18 mouse cellular contexts compared by ENCODE assay signal in genomic region chr16:33188076-33188475, GRCm38 (mm10). TPM values are rescaled to one million over a fixed set of nuclear protein-coding genes. Genes with fewer than 3 reads are reported as not detected.
DNase-seq lines count a peak whose midpoint lies in the region; ATAC-seq lines count a peak whose summit lies in the region.
"Had no signal": no experiment of that assay in that cellular context is flagged by ENCODE, and none has a peak within 500 bp of the region (broad histone marks: within the 10 kb centered on the region; RNA-seq: fewer than 3 reads in every experiment).

No protein-coding gene starts in this region.

- H3K4me3 ChIP-seq in heart, embryonic 13.5 days: no peak overlapping the region
- H3K4me3 ChIP-seq in lung, embryonic 15.5 days: no peak overlapping the region
- no peak overlapping the region for H3K4me3 ChIP-seq in midbrain, embryonic 13.5 days (replicated peaks)
- H3K4me3 ChIP-seq: heart, embryonic 15.5 days; left cerebral cortex, adult 2 months; limb, embryonic 12.5 days had no signal

- H3K9ac ChIP-seq in heart, embryonic 13.5 days: no peak overlapping the region
- H3K9ac ChIP-seq in lung, embryonic 15.5 days: no peak overlapping the region
- H3K9ac ChIP-seq in midbrain, embryonic 13.5 days (replicated peaks): no peak overlapping the region
- H3K9ac ChIP-seq: heart, embryonic 15.5 days; limb, embryonic 12.5 days had no signal

- peaks cover 3% of the 10 kb centered on the region; the same call in 1 of the 2 replicates for H3K36me3 ChIP-seq in heart, embryonic 13.5 days
- H3K36me3 ChIP-seq in lung, embryonic 15.5 days: no peaks in the 10 kb centered on the region
- no peaks in the 10 kb centered on the region for H3K36me3 ChIP-seq in midbrain, embryonic 13.5 days
- H3K36me3 ChIP-seq: heart, embryonic 15.5 days had no signal

- peak overlapping the region; percentile 0; the same call in 1 of the 2 replicates for H3K4me2 ChIP-seq in heart, embryonic 13.5 days
- no peak overlapping the region for H3K4me2 ChIP-seq in lung, embryonic 15.5 days
- H3K4me2 ChIP-seq in midbrain, embryonic 13.5 days (replicated peaks): 0 out of 2 replicates have a peak overlapping the region, but pooled peaks have one; percentile 9

- no peak for ATAC-seq in heart, embryonic 13.5 days (ENCODE audit: extremely low read depth, insufficient number of reproducible peaks, low FRiP score, low TSS enrichment)
- no peak for ATAC-seq in lung, embryonic 15.5 days (ENCODE audit: borderline replicate concordance, extremely low read depth, low FRiP score, low TSS enrichment)
- ATAC-seq in midbrain, embryonic 13.5 days: no peak
- ATAC-seq: forebrain, embryonic 16.5 days had no signal

- H3K27me3 ChIP-seq in heart, embryonic 13.5 days (replicated peaks): no peaks in the 10 kb centered on the region
- H3K27me3 ChIP-seq in lung, embryonic 15.5 days: no peaks in the 10 kb centered on the region
- no peaks in the 10 kb centered on the region for H3K27me3 ChIP-seq in midbrain, embryonic 13.5 days
- H3K27me3 ChIP-seq: heart, embryonic 15.5 days; limb, embryonic 12.5 days had no signal

- H3K27ac ChIP-seq in heart, embryonic 13.5 days (replicated peaks): no peak overlapping the region
- 0 out of 2 replicates have a peak overlapping the region, but pooled peaks have one; percentile 8 for H3K27ac ChIP-seq in lung, embryonic 15.5 days
- H3K27ac ChIP-seq in midbrain, embryonic 13.5 days: no peak overlapping the region
- H3K27ac ChIP-seq: heart, embryonic 15.5 days; left cerebral cortex, adult 2 months; limb, embryonic 12.5 days had no signal

- DNase-seq in heart, postnatal 4 days: no peak
- DNase-seq in lung, adult 18-20 months: no peak
- DNase-seq in thymus, postnatal 10 days (ENCODE audit: low spot score in 2 of 2): peak; percentile 64 to 70
- DNase-seq in testis, postnatal 10 days (ENCODE audit: low spot score): no peak
- DNase-seq in layer of hippocampus, adult 11-12 months (ENCODE audit: low spot score): no peak
- DNase-seq: adrenal gland, adult 8-10 months; cerebellum, adult 9-11 months; embryo, embryonic 11 days; gastrocnemius, postnatal 36 days; kidney, adult 11 months; right cerebral cortex, postnatal 25 days had no signal

- 55% methylated on average over 3 of the region's 3 CpGs for WGBS in heart, embryonic 13.5 days
- WGBS in lung, embryonic 15.5 days: 34% methylated on average over 3 of the region's 3 CpGs
- WGBS in midbrain, embryonic 13.5 days: 53% methylated on average over 3 of the region's 3 CpGs

- no peaks in the 10 kb centered on the region for H3K9me3 ChIP-seq in heart, embryonic 13.5 days
- H3K9me3 ChIP-seq in lung, embryonic 15.5 days: no peaks in the 10 kb centered on the region
- no peaks in the 10 kb centered on the region for H3K9me3 ChIP-seq in midbrain, embryonic 13.5 days
- H3K9me3 ChIP-seq: heart, embryonic 15.5 days; limb, embryonic 12.5 days had no signal

- peaks cover 52% of the 10 kb centered on the region for H3K4me1 ChIP-seq in heart, embryonic 13.5 days
- peaks cover 44% of the 10 kb centered on the region for H3K4me1 ChIP-seq in lung, embryonic 15.5 days
- peaks cover 45% of the 10 kb centered on the region for H3K4me1 ChIP-seq in midbrain, embryonic 13.5 days (replicated peaks)

RNA-seq across cellular contexts. Expression of gene Osbpl11, which starts 3.2 kb away (rescaled TPM):
- 12.5 and 12.7 TPM in 2 replicates for polyA plus RNA-seq in heart, embryonic 13.5 days (2015; fragmentation: Nextera tagmentation; extraction: Ambion mirVana)
- 10 to 100 TPM; 21.9 to 22.4 TPM for total RNA-seq in heart, postnatal 4 days (2021)
- 19.1 and 20.0 TPM in 2 replicates for polyA plus RNA-seq in lung, embryonic 15.5 days (2015; fragmentation: Nextera tagmentation; extraction: Ambion mirVana)
- polyA plus RNA-seq in midbrain, embryonic 13.5 days (2015; fragmentation: Nextera tagmentation; extraction: Ambion mirVana): 16.8 and 19.8 TPM in 2 replicates

Comparison
In these comparisons a context has a peak if more than half of its experiments do, and no peak if none do; other contexts are left out.
1. DNase-seq: peak in thymus, postnatal 10 days (2 of 2); none in heart, postnatal 4 days (single experiment), lung, adult 18-20 months (0 of 2), testis, postnatal 10 days (single experiment) and layer of hippocampus, adult 11-12 months (single experiment).